Mouse (Mus musculus) embryo, embryonic 10.5 days (tissue): ENCODE measurements around the gene Arhgap42.

Source experiments
- DNase-seq: peaks from one replicate; pipeline ENCODE4 v3.0.0-alpha.2; 2015; ENCODE audit warnings: low spot score

The Arhgap42 gene

GRCm38 (mm10) chr9:9238438-9239391, at the start of gene Arhgap42:
Arhgap42 (minus strand) TSS chr9:9239101.
- DNase-seq: peak; percentile 89

DNA sequence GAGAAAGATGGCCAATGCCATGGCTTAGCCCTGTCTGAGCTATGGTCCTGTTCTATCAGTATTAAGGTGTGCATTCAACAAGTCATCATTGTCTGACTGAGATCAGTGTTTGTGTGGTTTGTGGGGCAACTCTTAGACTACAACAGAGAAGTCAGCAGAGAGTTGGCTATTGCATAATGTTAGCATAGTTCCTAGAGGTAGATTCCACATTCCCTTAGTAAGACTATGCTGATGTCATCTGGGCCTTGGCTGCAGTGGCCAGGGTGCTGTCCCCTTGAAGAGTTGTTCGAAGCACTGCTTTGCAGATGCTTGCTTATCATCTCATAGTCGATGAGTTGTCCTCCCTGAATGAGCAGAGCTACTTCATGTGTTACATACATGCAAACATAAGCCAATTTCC, 49.2 kb upstream of the Arhgap42 start:
- no peak for DNase-seq

DNA sequence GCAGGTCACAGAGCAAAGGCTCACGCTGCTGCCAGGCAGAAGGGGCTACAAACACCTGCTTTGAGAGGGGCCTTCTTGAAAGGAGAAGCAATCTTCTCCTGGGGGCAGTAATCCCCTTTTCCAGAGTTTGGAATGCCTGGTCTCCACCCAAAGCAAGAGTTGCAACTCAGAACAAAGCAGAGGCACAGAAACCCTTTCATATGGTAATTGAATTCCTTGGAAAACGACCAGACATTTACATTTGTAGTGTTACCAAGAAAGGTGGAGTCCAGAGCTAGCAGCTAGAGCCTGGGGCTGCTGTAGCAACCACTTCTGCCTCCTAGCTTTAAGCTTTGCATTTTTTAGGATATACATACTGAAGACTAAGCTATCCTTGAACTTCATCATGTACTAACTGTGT, 30.4 kb upstream of the Arhgap42 start:
- peak; percentile 34 for DNase-seq

- no peak for DNase-seq
Measured at GRCm38 (mm10) chr9:9267606-9268601, 29.0 kb upstream of the Arhgap42 start.

DNA sequence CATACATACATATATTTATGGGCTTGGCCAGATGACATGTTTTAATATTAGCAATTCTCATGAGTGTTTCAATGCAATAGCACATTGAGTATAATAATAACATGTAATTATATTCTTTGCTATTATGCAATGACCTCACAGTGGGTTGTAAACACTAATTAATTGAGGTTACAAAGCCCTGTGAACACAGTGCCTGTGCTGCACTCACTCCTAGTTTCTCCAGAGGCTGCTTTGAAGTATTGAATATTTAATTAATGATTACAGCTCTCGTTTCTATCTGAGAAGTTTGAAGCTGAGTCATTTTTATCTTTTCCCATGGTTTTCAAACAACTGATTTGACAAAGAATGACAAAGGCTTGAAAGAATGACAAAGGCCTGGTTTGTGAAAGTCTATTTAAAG, 24.6 kb upstream of the Arhgap42 start:
- DNase-seq: no peak

- DNase-seq: no peak
Measured at GRCm38 (mm10) chr9:9262479-9262878, 23.6 kb upstream of the Arhgap42 start.

DNA sequence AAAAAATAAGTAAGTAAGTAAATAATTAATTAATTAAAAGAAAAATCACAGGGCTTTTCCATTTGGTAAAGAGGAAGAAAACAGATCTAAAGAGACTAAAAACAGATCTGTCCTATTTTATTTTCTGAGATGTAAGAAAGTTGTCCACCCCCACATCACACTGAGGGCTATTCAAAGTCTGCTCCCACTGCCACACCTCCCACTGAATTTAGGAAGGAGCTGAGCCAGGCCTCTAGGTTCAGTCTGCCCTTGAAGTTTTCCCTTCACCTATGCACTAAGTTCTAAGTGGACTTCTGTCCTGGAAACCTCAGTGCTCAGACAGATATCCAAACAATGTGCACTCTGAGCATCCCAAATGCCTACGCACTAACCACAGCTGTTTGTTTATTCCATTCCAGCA, 15.9 kb upstream of the Arhgap42 start:
- no peak for DNase-seq

DNA sequence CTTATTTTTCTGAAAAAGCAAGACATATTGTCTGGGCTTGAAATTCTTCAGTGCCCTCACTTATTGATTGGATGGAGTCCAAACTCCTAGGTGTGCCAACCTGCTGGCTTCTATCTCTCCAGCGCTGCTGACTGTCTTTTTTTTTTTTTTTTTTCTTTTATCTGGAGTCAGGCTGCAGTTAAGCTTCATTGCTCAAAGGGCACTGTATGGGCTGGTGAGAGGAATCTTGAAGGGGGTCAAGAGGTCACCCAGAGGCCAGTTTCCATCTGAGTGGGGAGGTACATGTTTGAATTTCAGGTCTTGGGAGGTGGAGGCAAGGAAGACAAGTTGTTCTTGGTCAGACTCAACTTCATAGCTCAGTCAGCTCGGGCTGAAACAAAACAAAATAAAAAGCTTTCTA, 9.6 kb upstream of the Arhgap42 start:
- no peak for DNase-seq

- no peak for DNase-seq
Measured at GRCm38 (mm10) chr9:9245994-9246393, 7.1 kb upstream of the Arhgap42 start.

GRCm38 (mm10) chr9:9243834-9244233, 4.9 kb upstream of the Arhgap42 start:
- DNase-seq: no peak

DNA sequence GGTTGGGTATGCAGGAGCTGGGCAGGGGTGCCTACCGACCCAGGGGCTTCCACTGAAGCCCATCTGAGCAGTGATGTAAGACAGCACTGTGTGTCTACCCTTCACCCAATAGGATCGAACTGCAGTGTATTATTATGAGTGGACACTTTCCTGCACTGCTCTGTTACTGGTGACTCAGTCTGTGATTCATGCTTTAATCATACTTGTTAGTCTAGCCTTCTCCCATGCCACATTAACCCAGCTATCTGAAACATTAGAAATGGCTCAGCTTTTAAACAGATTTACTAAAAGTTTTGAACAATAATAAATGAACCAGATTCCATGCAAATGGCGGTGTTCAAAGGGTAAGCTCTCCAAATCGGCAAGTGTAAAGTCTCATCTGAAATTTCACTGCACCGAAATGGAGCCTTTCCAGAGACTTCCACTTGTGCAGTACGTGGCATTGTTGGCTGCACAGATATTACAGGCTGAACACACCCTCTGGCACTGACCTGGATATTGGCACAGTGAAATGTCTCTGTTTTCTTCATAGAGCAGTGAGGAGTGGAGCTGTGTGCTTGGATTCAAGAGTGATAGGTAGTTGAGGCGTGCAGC, 2.4 kb upstream of the Arhgap42 start:
- DNase-seq: no peak

GRCm38 (mm10) chr9:9237511-9237910, 1.4 kb downstream of the Arhgap42 start:
- no peak for DNase-seq

DNA sequence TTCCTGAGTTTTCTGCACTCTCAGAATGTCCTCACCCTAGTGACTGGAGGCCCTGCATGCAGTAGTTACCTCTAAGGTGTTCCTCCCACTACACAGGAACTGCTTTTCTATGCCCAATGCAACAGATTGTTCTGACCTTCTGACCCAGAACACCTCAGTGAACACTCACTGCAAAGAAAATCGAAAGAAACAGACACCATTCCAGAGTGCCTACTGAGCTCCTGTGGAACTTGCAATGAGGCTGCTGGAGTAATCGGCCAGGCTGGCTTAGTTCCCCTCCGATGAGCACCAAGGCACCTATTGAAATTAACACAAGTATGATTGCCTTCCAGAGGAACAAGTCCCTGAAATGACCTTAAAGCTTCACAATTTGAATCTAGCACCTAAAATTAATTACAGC, 9.2 kb downstream of the Arhgap42 start:
- no peak for DNase-seq

GRCm38 (mm10) chr9:9224837-9225236, 14.1 kb downstream of the Arhgap42 start:
- no peak for DNase-seq

DNA sequence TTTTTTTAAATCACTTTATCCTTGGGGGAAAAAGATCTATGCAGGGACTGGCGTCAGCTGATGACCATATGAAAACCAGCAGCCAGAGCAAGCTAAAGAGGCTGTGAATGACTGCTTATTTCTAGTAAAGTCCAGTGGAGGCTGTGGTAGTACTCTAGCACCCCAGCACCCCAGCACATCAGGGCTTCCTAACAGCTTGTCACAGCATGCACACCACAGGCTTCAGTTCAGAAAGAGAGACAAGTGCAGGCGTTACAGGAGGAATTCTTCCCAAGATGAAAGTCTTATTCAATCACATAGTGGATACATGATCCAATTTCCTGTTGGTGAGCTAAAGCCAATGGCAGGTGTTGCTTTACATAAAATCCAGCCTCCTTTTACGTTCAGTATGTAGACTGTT, 15.5 kb downstream of the Arhgap42 start:
- no peak for DNase-seq

DNA sequence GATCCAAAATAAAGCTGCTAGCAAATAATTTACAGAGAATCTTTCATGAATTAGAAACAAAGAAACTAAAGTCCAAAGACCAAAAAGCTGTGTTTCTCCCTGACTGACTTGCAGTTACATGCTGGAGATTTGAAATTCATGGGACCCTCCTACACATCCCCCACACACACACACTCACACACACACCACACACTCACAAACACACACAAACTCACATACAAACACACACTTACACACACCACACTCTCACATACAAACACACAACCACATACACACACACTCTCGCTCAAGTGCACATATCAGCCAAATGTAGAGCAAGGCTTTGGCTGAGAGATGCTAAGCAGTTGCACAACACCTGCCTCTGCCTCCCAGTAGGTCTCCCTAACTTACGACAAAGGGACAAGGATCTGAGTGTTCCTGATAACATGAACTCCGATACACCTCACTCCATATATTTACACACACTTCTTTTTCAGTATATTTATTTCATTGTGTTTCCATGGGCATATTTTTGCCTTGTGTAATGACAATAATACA, 16.9 kb downstream of the Arhgap42 start:
- DNase-seq: no peak

DNA sequence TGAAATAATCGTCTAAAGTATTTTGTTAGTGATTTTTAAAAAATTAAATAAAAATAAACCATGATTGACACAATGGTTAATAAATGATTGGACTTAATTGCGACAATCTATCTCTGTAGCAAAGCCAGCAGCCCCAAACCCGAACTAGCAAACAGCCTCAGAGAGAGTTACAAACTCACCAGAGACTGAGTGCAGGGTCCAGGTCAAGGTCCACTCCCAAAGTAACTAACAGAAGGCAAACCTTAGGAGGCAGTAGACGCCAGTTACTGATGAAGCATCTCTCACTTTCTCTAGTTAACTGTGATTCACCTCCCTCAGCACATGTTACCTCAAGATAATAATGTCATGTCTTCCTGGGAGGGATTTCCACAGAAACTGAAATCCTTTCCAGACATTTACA, 17.7 kb downstream of the Arhgap42 start:
- no peak for DNase-seq

DNA sequence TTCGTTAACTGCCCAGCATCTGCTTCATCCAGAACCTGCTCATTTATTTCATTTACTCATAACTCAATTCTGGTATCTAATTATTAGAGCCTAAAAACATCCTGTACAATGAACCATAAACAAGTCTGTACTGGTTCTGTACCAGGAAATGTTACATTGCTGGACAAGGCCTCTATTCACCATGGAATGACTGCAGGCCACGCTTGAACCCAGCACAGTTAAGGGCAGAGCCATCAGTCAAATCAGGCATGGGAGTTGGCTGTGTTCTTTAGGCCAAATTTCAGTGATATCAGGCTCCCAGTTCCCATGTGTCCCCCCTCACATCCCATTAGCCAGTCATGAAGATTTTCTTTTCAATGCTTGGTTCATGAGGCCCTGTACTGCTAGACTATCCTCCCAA, 20.6 kb downstream of the Arhgap42 start:
- no peak for DNase-seq

GRCm38 (mm10) chr9:9214849-9215248, 24.1 kb downstream of the Arhgap42 start:
- DNase-seq: peak; percentile 22

GRCm38 (mm10) chr9:9214296-9214695, 24.6 kb downstream of the Arhgap42 start:
- no peak for DNase-seq

DNA sequence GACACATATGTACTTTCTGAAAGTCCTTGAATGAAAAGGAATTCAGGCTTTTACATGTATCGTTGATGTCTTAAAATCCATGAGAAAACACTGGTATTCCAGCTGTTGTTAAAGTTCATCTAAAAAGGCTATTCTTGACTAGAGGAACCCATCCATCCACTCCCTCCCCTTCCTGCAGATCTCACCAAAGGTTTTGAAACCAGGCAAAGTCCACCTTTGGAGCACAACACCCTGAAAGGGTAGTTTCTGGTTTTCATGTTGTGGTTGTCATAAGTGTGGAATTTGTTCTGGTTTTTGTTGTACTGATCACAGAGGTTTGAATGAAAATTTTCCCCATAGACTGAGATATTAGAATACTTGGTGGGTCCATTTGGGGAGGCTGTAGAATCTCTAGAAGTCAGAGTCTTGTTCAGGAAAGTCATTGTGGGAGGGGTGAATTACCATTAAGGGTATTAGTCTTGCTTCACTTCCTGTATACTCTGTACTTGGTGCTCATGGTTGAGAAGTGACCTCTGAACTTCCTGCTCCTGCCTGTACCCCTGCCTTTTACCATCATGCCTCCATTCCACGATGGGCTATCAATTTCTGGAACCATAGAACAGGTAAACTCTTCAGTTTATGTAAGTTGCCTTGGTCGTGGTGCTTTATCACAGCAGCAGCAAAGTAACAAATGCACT, 27.4 kb downstream of the Arhgap42 start:
- DNase-seq: no peak
